Mouse (Mus musculus) cerebellum, adult 2 months (tissue): ENCODE measurements around the gene Tpbgl.

Experiments used
- CTCF ChIP-seq: fragments of 200-500 bp; IDR thresholded peaks from 2 replicates; pipeline ENCODE4 v1.5.1; 2011; ENCODE audit warnings: low read depth, mild to moderate bottlenecking, control low read depth, low read length, moderate library complexity, borderline replicate concordance; ENCODE audit not compliant: insufficient read depth
- POLR2A ChIP-seq: fragments of 200-500 bp; IDR thresholded peaks from 2 replicates; pipeline ENCODE4 v1.6.1; 2011; ENCODE audit warnings: low read length, control low read depth, borderline replicate concordance; ENCODE audit not compliant: insufficient read depth

DNA sequence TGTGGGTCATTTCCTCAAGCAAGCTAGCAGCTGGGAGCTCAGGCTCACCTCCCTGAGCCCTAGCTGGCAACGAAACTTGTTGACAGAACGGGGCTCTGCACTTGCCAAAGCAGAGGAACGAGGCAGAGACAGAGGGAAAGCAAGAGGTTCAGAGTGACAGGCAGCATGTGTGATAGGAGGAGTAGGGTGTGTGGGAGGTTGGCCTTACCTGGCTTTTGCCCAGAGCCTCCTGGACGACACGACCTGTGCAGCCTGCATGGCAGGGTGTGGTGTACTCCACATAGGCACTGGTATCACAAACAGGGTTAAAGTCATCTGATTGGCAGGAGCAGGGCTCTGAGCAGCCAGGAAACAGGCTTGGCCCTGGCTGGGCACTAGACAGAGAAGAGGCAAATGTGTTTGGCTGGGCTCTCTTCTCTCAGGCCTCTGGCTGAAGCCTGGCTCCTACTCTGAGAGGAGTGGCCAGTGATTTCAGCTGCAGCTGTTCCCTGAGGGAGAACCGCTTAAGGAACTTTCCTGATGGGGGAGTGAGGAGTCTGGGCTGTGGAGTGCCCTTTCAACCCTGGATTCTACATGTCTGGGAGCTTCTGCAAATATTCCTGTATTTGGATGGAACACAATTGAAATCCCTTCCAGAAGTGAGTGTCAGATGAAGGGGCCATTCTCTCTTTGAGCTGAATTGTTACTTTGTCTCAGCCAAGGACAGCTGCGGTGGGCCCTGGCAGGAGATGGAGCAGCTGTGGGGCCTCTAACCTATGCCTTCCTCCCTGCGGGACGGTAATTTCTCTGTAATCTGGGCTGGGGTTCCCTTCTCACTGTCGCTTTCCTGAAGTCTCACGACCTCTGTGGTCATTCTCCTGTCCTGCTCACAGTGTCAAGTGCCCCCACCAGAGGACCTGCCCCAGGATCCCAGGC, 37.9 kb upstream of the Tpbgl start:
- TF ChIP-seq CTCF: no peak
- no peak for TF ChIP-seq POLR2A
